ENCODE assay signal across 13 mouse cellular contexts in the genomic region with DNA sequence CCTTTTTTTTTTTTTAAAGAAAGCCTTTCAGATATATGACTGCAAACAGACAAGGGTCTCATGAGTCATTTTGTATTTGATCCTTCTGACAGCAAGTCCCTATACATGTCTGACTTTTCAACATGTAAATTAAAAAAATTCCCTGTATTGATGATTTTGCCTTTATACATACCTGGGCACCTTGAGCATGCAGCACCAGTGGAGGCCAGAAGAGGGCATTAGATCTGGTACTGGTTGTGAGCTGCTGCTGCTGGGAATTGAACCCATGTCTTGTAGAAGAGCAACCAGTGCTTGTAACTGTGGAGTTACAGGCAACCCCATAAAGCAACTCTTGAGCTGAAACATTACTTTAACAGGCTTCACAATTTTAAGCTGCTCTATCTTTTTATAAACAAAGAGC. TPM values are rescaled to one million over a fixed set of nuclear protein-coding genes. Genes with fewer than 3 reads are reported as not detected.
A peak's percentile ranks its signal among the peaks of the same experiment; 100 is the strongest.
DNase-seq lines count a peak whose midpoint lies in the region; ATAC-seq and TF ChIP-seq lines count a peak whose summit lies in the region.
"Had no signal": no experiment of that assay in that cellular context is flagged by ENCODE, and none has a peak within 500 bp of the region (broad histone marks: within the 10 kb centered on the region; RNA-seq: fewer than 3 reads in every experiment).

No protein-coding gene starts in this region.

- peak; percentile 3 to 16 for DNase-seq in kidney, postnatal 4 days
- peak; percentile 28 to 45 for DNase-seq in CD8-positive naive resting alpha-beta T cell, adult 2 months (ENCODE audit: low read depth in 2 of 2, low spot score in 2 of 2)
- peak in 1 of 2 experiments; percentile 35 for DNase-seq in spleen, adult 2 months (ENCODE audit: low read depth in 1 of 2, low spot score in 2 of 2)
- no peak for DNase-seq in frontal cortex, adult 2 months (ENCODE audit: extremely low spot score in 1 of 2, low spot score in 1 of 2)
- no peak for DNase-seq in urinary bladder, postnatal 25 days (ENCODE audit: low spot score)
- DNase-seq in ovary, postnatal 10 days (ENCODE audit: low spot score): no peak
- DNase-seq: kidney, adult 11 months had no signal

- H3K9me3 ChIP-seq in kidney, embryonic 14.5 days (ENCODE audit: control insufficient read depth, low read length): no peaks in the 10 kb centered on the region
- H3K9me3 ChIP-seq: forebrain, embryonic 10.5 days; heart, embryonic 13.5 days; limb, embryonic 13.5 days; midbrain, embryonic 15.5 days had no signal

- H3K4me3 ChIP-seq in kidney, embryonic 14.5 days (ENCODE audit: low read length): no peak overlapping the region
- no peak overlapping the region for H3K4me3 ChIP-seq in bone marrow, adult 2 months (replicated peaks; ENCODE audit: control insufficient read depth, low read depth, low read length)
- H3K4me3 ChIP-seq in spleen, adult 2 months (ENCODE audit: extremely low read depth, insufficient read depth, insufficient read length): no peak overlapping the region
- H3K4me3 ChIP-seq: forebrain, embryonic 10.5 days; heart, embryonic 13.5 days; limb, embryonic 13.5 days; midbrain, embryonic 15.5 days had no signal

- no peaks in the 10 kb centered on the region for H3K4me1 ChIP-seq in kidney, embryonic 14.5 days (ENCODE audit: control insufficient read depth, insufficient read depth, low read length)
- no peaks in the 10 kb centered on the region for H3K4me1 ChIP-seq in bone marrow, adult 2 months (ENCODE audit: control insufficient read depth, insufficient read depth, low read length)
- H3K4me1 ChIP-seq in spleen, adult 2 months (ENCODE audit: control insufficient read depth, insufficient read depth, insufficient read length): no peaks in the 10 kb centered on the region
- H3K4me1 ChIP-seq: forebrain, embryonic 10.5 days; limb, embryonic 13.5 days; midbrain, embryonic 15.5 days had no signal

- no peak for TF ChIP-seq POLR2A in bone marrow, adult 2 months (IDR thresholded peaks at IDR 0.05; ENCODE audit: borderline replicate concordance, control insufficient read depth, low read depth, low read length)
- TF ChIP-seq POLR2A in spleen, adult 2 months (IDR thresholded peaks at IDR 0.05; ENCODE audit: low read depth, low read length): no peak

- no peak for ATAC-seq in kidney, embryonic 14.5 days (ENCODE audit: low FRiP score, low TSS enrichment)
- ATAC-seq: midbrain, embryonic 15.5 days had no signal

- H3K27me3 ChIP-seq in kidney, embryonic 14.5 days (ENCODE audit: control insufficient read depth, insufficient read depth, low read length): no peaks in the 10 kb centered on the region
- no peaks in the 10 kb centered on the region for H3K27me3 ChIP-seq in spleen, adult 2 months (ENCODE audit: control insufficient read depth, insufficient read depth, low read length)
- H3K27me3 ChIP-seq: heart, embryonic 13.5 days; limb, embryonic 13.5 days; midbrain, embryonic 15.5 days had no signal

- H3K4me2 ChIP-seq in kidney, embryonic 14.5 days (replicated peaks; ENCODE audit: low read depth, low read length): no peak overlapping the region
- H3K4me2 ChIP-seq: heart, embryonic 13.5 days; limb, embryonic 13.5 days; midbrain, embryonic 15.5 days had no signal

- no peak overlapping the region for H3K27ac ChIP-seq in kidney, embryonic 14.5 days (ENCODE audit: low read depth, low read length)
- no peak overlapping the region for H3K27ac ChIP-seq in bone marrow, adult 2 months (ENCODE audit: control insufficient read depth, insufficient read depth, low read depth, low read length, poor library complexity)
- H3K27ac ChIP-seq in spleen, adult 2 months (ENCODE audit: insufficient read depth, low read length): no peak overlapping the region
- H3K27ac ChIP-seq: forebrain, embryonic 10.5 days; heart, embryonic 13.5 days; limb, embryonic 13.5 days; midbrain, embryonic 15.5 days had no signal

- H3K36me3 ChIP-seq in kidney, embryonic 14.5 days (ENCODE audit: control insufficient read depth, insufficient read depth, low read length): no peaks in the 10 kb centered on the region
- H3K36me3 ChIP-seq in spleen, adult 2 months (ENCODE audit: control insufficient read depth, insufficient read depth, low read length): no peaks in the 10 kb centered on the region
- H3K36me3 ChIP-seq: forebrain, embryonic 10.5 days; limb, embryonic 13.5 days; midbrain, embryonic 15.5 days had no signal

- no peak overlapping the region for H3K9ac ChIP-seq in kidney, embryonic 14.5 days (ENCODE audit: low read depth, low read length)
- H3K9ac ChIP-seq: heart, embryonic 13.5 days; limb, embryonic 13.5 days; midbrain, embryonic 15.5 days had no signal

- peak; percentile 48 for TF ChIP-seq CTCF in bone marrow, adult 2 months (IDR thresholded peaks at IDR 0.05; ENCODE audit: control insufficient read depth, insufficient read depth, low read length)
- peak; percentile 26; the same call in 1 of the 2 replicates for TF ChIP-seq CTCF in spleen, adult 2 months (IDR thresholded peaks at IDR 0.05; ENCODE audit: extremely low read depth, insufficient read depth, insufficient read length, insufficient replicate concordance)

RNA-seq across cellular contexts. Expression of a gene that starts 20.1 kb away (rescaled TPM):
- polyA plus RNA-seq in kidney, embryonic 14.5 days (2014; fragmentation: Nextera tagmentation; extraction: Ambion mirVana): 8.8 and 15.6 TPM in 2 replicates
- polyA plus RNA-seq in bone marrow, adult 2 months (2011; ENCODE audit: insufficient read depth, insufficient read length, low replicate concordance, missing spikeins): 9.6 and 10.1 TPM in 2 replicates
- polyA plus RNA-seq in spleen, adult 2 months (2012; rRNA removed): 5.3 and 5.8 TPM in 2 replicates
- 19.4 and 20.0 TPM in 2 replicates for polyA plus RNA-seq in frontal cortex, adult 2 months (2012; rRNA removed)

RNA-seq across cellular contexts. Expression of a gene that starts 20.3 kb away (rescaled TPM):
- 39.6 and 50.3 TPM in 2 replicates for polyA plus RNA-seq in kidney, embryonic 14.5 days (2014; fragmentation: Nextera tagmentation; extraction: Ambion mirVana)
- 21.5 and 32.2 TPM in 2 replicates for polyA plus RNA-seq in bone marrow, adult 2 months (2011; ENCODE audit: insufficient read depth, insufficient read length, low replicate concordance, missing spikeins)
- polyA plus RNA-seq in spleen, adult 2 months (2012; rRNA removed): 5.8 and 6.6 TPM in 2 replicates
- polyA plus RNA-seq in frontal cortex, adult 2 months (2012; rRNA removed): 43.8 and 45.8 TPM in 2 replicates

Comparison
In these comparisons a context has a peak if more than half of its experiments do, and no peak if none do; other contexts are left out.
1. DNase-seq: peak in kidney, postnatal 4 days (2 of 2) and CD8-positive naive resting alpha-beta T cell, adult 2 months (2 of 2); none in frontal cortex, adult 2 months (0 of 2), urinary bladder, postnatal 25 days (single experiment) and ovary, postnatal 10 days (single experiment).